Mouse (Mus musculus): ENCODE measurements at regions not wholly inside any gene's neighbourhood (a gene's known extent, or its start where the extent isn't known, plus 50 kb on each side); places are given as distances from the start of the nearest gene placed in this dataset.

DNA sequence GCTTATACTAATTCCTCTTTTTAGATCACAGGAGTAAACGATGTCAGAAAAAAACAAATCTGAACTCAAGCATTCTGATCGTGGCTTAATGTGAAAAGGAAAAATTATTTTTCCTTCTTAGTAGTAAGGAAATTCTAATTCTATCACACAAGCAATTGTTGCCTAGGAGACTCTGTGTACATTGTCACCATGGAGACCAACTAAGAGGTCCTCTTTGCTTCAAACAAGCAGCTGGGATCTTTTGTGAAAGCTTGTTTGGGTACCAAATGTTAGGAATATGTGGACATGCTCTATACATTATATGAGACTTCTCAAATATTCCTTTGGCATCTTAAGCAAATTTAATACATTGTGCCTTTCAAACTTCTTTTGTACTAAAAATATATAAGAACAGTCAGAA, 345.9 kb upstream of the Atp10a start:
- Histone ChIP-seq H3K27ac (no peak overlapping the region), H3K9me3 (no peaks in the 10 kb centered on the region), H3K36me3 (no peaks in the 10 kb centered on the region), H3K4me2 (replicated peaks) (no peak overlapping the region), H3K9ac (no peak overlapping the region), H3K4me1 (replicated peaks) (no peaks in the 10 kb centered on the region), H3K27me3 (replicated peaks) (no peaks in the 10 kb centered on the region), H3K4me3 (replicated peaks) (no peak overlapping the region)
- 74% methylated on average over 2 of the region's 2 CpGs for WGBS
- ATAC-seq, result no peak

DNA sequence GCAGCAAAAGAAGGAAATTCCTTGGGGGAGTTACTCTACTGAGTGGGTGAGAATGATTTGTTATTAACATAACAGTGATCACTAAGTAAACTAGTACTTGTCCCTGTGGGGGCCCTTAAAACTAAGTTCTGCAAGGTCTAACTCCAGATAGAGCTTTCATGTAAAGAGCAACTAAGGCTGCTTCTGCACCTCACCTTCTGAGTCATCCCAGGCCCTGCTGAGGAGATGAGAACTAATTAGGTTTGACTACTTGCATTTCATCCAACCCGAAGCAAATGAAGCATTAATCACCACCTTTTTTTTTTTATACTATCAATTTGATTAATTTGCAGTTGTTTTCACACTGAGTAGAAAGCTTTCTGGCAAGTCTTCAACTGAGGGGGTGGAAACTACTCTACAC, 333.6 kb upstream of the Atp10a start:
- Histone ChIP-seq H3K4me3 (replicated peaks) (no peak overlapping the region), H3K27me3 (replicated peaks) (no peaks in the 10 kb centered on the region), H3K4me2 (replicated peaks) (no peak overlapping the region), H3K36me3 (no peaks in the 10 kb centered on the region), H3K4me1 (replicated peaks) (no peaks in the 10 kb centered on the region), H3K9ac (no peak overlapping the region), H3K27ac (no peak overlapping the region), H3K9me3 (no peaks in the 10 kb centered on the region)
- no peak for ATAC-seq
- WGBS, result 42% methylated on average over 1 of the region's 1 CpGs

- no peaks in the 10 kb centered on the region for H3K27me3 ChIP-seq (replicated peaks)
- ATAC-seq, result no peak
- H3K4me2 ChIP-seq (replicated peaks), result no peak overlapping the region
- no peaks in the 10 kb centered on the region for H3K9me3 ChIP-seq
- no peaks in the 10 kb centered on the region for H3K4me1 ChIP-seq (replicated peaks)
- H3K36me3 ChIP-seq, result no peaks in the 10 kb centered on the region
- no peak overlapping the region for H3K9ac ChIP-seq
- no peak overlapping the region for H3K27ac ChIP-seq
- no peak overlapping the region for H3K4me3 ChIP-seq (replicated peaks)
- 74% methylated on average over 1 of the region's 1 CpGs for WGBS
Observed at GRCm38 (mm10) chr7:58367384-58367783, 288.6 kb upstream of the Atp10a start.

DNA sequence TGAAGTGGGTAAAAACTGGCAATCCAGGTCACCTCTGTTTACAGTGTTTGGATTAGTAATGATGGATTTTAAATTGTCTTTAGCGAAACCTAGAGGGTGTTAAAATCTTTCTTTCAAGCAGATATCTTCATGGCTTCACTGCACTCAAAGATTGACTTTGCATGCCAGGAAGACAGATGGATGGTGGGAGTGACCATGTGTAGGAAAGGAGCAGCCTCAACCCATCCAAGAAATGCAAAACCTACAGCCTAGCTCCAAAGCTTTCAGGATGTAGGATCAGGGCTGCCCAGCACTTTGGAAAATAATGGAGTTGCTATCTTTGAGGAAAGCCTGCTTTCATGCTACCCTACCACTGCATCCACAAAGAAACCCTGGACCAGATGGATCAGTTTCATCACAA, 272.6 kb upstream of the Atp10a start:
- Histone ChIP-seq H3K4me2 (replicated peaks) (no peak overlapping the region), H3K9me3 (no peaks in the 10 kb centered on the region), H3K27me3 (replicated peaks) (no peaks in the 10 kb centered on the region), H3K4me3 (replicated peaks) (no peak overlapping the region), H3K9ac (no peak overlapping the region), H3K4me1 (replicated peaks) (no peaks in the 10 kb centered on the region), H3K27ac (no peak overlapping the region), H3K36me3 (no peaks in the 10 kb centered on the region)
- WGBS, result 42% methylated on average over 1 of the region's 1 CpGs
- ATAC-seq, result no peak

DNA sequence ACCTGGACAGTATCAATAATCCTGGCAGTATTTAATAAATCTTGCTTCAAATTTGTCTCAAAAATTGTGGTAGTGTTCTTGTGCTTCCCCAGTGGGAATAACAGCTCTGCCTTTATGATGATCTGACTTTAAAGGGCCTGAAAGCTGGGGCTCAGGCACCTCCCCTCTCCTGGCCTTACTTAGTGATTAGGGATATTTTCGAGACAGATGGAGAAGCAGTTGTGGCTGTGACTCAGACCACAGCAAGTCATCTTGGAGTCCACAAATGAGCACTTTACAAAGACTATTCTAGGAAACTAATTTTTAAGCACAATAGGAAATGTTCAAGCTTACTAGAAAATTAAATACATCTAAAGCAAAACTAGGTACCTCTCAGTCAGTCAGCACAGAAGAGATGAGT, 267.6 kb upstream of the Atp10a start:
- no peaks in the 10 kb centered on the region for H3K4me1 ChIP-seq (replicated peaks)
- H3K9ac ChIP-seq, result no peak overlapping the region
- no peak for ATAC-seq
- H3K27ac ChIP-seq, result no peak overlapping the region
- no peaks in the 10 kb centered on the region for H3K9me3 ChIP-seq
- H3K36me3 ChIP-seq, result no peaks in the 10 kb centered on the region
- H3K4me3 ChIP-seq (replicated peaks), result no peak overlapping the region
- WGBS, result 65% methylated on average over 1 of the region's 1 CpGs
- no peaks in the 10 kb centered on the region for H3K27me3 ChIP-seq (replicated peaks)
- H3K4me2 ChIP-seq (replicated peaks), result no peak overlapping the region

DNA sequence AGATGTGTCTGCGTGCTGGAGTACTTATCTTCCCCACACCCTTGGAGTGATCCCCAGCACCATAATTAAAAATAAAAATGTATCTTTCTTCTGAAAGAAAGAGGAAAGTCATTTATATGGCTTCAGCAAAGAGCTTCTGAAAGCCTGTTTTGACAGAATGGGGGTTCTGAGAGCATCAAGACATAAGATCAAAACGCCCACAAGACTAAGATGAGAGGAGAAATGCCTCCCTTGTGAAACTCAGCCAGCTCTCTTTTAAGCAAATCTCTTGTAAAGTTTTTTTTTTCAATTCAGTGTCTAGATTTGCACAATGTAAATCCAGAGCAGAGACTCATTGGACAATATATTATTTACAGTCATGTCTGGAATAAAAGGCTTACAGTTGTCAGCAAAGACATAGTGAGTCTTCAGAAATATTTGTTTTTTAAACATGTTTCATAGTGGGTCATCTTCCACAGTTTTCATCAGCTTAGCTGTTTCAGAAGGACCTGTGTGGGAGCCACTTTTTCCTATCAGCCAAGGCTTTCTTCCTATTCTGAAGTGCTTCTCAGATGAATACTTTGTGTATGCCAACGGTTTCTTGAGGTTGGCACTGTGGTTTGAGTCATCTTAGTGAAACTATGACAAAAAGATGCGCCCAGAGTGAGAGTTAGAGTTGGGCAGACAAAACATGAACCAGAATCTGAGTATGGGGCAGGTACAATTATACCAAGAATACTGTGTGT, 263.4 kb upstream of the Atp10a start:
- Histone ChIP-seq H3K4me1 (replicated peaks) (no peaks in the 10 kb centered on the region), H3K9me3 (no peaks in the 10 kb centered on the region), H3K27me3 (replicated peaks) (no peaks in the 10 kb centered on the region), H3K4me2 (replicated peaks) (no peak overlapping the region), H3K36me3 (no peaks in the 10 kb centered on the region), H3K4me3 (replicated peaks) (no peak overlapping the region), H3K27ac (no peak overlapping the region), H3K9ac (no peak overlapping the region)
- WGBS, result 82% methylated on average over 4 of the region's 4 CpGs
- no peak for ATAC-seq

- WGBS, result 23% methylated on average over 6 of the region's 6 CpGs
- no peak for ATAC-seq
- no peak overlapping the region for H3K27ac ChIP-seq
Observed at GRCm38 (mm10) chr7:58397992-58398391, 258.0 kb upstream of the Atp10a start.

GRCm38 (mm10) chr7:58398558-58399144, 257.3 kb upstream of the Atp10a start:
- H3K9ac ChIP-seq, result peak overlapping the region; percentile 57
- peak overlapping the region; percentile 53 for H3K4me3 ChIP-seq (replicated peaks)
- H3K27me3 ChIP-seq (replicated peaks), result no peaks in the 10 kb centered on the region
- ATAC-seq, result peak; percentile 32
- H3K27ac ChIP-seq, result peak overlapping the region; percentile 92
- H3K9me3 ChIP-seq, result no peaks in the 10 kb centered on the region
- no peaks in the 10 kb centered on the region for H3K36me3 ChIP-seq
- H3K4me1 ChIP-seq (replicated peaks), result 0 out of 2 replicates have a peak, but pooled peaks cover 3% of the 10 kb centered on the region
- 2% methylated on average over 9 of the region's 9 CpGs for WGBS
- peak overlapping the region; percentile 64 for H3K4me2 ChIP-seq (replicated peaks)

More at GRCm38 (mm10) chr7:58397992-58398391, 258.0 kb upstream of the Atp10a start:
- H3K9ac ChIP-seq, result 0 out of 2 replicates have a peak overlapping the region, but pooled peaks have one; percentile 57
- H3K27me3 ChIP-seq (replicated peaks), result no peaks in the 10 kb centered on the region
- no peaks in the 10 kb centered on the region for H3K36me3 ChIP-seq
- H3K4me2 ChIP-seq (replicated peaks), result peak overlapping the region; percentile 64
- H3K4me1 ChIP-seq (replicated peaks), result 0 out of 2 replicates have a peak, but pooled peaks cover 3% of the 10 kb centered on the region
- no peaks in the 10 kb centered on the region for H3K9me3 ChIP-seq
- peak overlapping the region; percentile 53 for H3K4me3 ChIP-seq (replicated peaks)

GRCm38 (mm10) chr7:58399145-58399604, 256.8 kb upstream of the Atp10a start:
- whole genome bisulfite sequencing, result 0% methylated on average over 21 of the region's 21 CpGs
- no peaks in the 10 kb centered on the region for H3K36me3 ChIP-seq

GRCm38 (mm10) chr7:58399651-58400050, 256.3 kb upstream of the Atp10a start:
- Histone ChIP-seq H3K27ac (0 out of 2 replicates have a peak overlapping the region, but pooled peaks have one; percentile 25), H3K4me1 (replicated peaks) (0 out of 2 replicates have a peak, but pooled peaks cover 3% of the 10 kb centered on the region), H3K36me3 (no peaks in the 10 kb centered on the region), H3K9ac (peak overlapping the region; percentile 39), H3K9me3 (no peaks in the 10 kb centered on the region), H3K4me3 (replicated peaks) (peak overlapping the region; percentile 53), H3K27me3 (replicated peaks) (no peaks in the 10 kb centered on the region), H3K4me2 (replicated peaks) (peak overlapping the region; percentile 58)
- WGBS, result 22% methylated on average over 5 of the region's 5 CpGs
- peak; percentile 29 for ATAC-seq

More at GRCm38 (mm10) chr7:58399145-58399604, 256.8 kb upstream of the Atp10a start:
- peak; percentile 98 for ATAC-seq
- peak overlapping the region; percentile 64 for H3K4me2 ChIP-seq (replicated peaks)
- H3K27ac ChIP-seq, result peak overlapping the region; percentile 92
- no peaks in the 10 kb centered on the region for H3K9me3 ChIP-seq
- H3K9ac ChIP-seq, result peak overlapping the region; percentile 57
- H3K27me3 ChIP-seq (replicated peaks), result no peaks in the 10 kb centered on the region
- peak overlapping the region; percentile 53 for H3K4me3 ChIP-seq (replicated peaks)
- 0 out of 2 replicates have a peak, but pooled peaks cover 3% of the 10 kb centered on the region for H3K4me1 ChIP-seq (replicated peaks)

GRCm38 (mm10) chr7:58400594-58400993, 255.4 kb upstream of the Atp10a start:
- 0 out of 2 replicates have a peak, but pooled peaks cover 3% of the 10 kb centered on the region for H3K4me1 ChIP-seq (replicated peaks)
- H3K27ac ChIP-seq, result no peak overlapping the region
- H3K9me3 ChIP-seq, result no peaks in the 10 kb centered on the region
- H3K36me3 ChIP-seq, result no peaks in the 10 kb centered on the region
- H3K27me3 ChIP-seq (replicated peaks), result no peaks in the 10 kb centered on the region
- no peak overlapping the region for H3K4me3 ChIP-seq (replicated peaks)
- H3K9ac ChIP-seq, result no peak overlapping the region
- no peak overlapping the region for H3K4me2 ChIP-seq (replicated peaks)
- no peak for ATAC-seq
- 73% methylated on average over 1 of the region's 1 CpGs for WGBS

DNA sequence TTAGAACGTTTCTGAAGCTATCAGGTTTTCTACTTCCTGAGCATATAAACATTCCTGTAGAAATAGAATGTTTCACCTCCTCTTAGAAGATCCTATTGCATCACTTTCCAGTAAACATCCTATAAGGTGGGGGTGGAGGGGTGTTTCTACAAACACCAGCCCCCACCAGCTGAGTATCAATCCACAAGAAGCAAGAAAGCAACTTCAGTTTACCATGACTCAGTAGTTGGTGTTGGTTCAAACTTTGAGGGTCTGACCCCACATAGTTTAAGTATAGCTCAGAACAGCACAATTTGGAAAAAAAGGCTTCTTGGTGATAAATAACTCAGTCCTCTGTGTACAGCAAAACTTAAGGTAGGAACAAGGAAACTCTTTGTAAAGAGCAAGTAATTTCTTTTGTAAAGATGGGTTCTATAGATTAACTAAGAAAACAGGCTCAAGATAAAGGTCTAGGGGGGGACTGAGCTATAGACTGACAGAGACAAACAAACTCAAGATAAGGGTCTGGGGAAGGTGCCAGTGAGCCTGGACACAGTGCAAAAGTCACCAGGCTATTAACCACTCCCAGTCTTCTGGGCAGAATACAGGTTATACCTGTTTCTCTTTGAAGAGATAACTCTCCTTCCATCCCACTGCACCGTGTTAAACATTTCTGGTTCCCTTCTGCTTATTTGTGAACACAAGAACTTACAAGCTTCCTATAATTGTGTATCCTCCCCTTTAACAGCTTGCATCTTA, 218.9 kb upstream of the Atp10a start:
- peak; percentile 98 for ATAC-seq
- H3K4me2 ChIP-seq (replicated peaks), result no peak overlapping the region
- H3K4me3 ChIP-seq (replicated peaks), result no peak overlapping the region
- H3K27me3 ChIP-seq (replicated peaks), result no peaks in the 10 kb centered on the region
- no peaks in the 10 kb centered on the region for H3K9me3 ChIP-seq
- H3K9ac ChIP-seq, result no peak overlapping the region
- H3K27ac ChIP-seq, result peak overlapping the region; percentile 18
- no peaks in the 10 kb centered on the region for H3K36me3 ChIP-seq
- no peaks in the 10 kb centered on the region for H3K4me1 ChIP-seq (replicated peaks)
- WGBS, result 25% methylated on average over 2 of the region's 2 CpGs

Data from intestine, embryonic 15.5 days (tissue).